Mouse (Mus musculus) right cerebral cortex, postnatal 36 days (tissue): ENCODE data around the gene Rasgef1c.

ENCODE experiments used
- DNase-seq, 2 experiments: peaks; one replicate each; pipeline ENCODE4 v3.0.0; 2022; ENCODE audit warnings: low spot score in 2 of 2, mixed read lengths in 1 of 2

Gene Rasgef1c

DNA sequence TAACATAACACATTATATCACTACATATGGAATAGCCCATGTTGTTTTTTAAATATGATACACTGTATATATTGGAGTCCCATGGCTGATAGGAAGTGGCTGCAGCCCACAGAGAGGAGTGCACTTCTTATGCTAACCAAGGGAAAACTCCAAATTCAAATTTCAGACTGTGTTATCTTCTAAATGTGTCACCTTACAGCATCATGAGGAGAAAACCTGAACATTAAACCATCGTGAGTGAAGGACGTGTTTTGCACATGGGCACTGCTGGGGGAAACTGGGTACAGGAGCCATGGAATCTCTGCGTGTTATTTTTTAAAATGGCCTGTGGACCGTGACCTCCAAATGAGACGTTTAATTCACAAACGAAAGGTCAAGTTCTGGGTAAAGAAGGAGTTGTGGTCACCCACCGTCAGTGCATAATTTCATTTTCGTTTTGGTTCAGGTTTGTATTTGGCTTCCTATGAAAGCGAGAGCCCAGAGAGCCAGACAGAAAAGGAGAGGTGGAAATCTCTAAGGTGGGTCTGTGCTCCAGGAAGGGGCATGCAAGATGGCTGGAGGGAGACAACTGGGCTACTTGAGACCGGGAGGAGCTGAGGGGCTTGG is 76.4 kb downstream of the Rasgef1c start:
- no peak for DNase-seq

DNA sequence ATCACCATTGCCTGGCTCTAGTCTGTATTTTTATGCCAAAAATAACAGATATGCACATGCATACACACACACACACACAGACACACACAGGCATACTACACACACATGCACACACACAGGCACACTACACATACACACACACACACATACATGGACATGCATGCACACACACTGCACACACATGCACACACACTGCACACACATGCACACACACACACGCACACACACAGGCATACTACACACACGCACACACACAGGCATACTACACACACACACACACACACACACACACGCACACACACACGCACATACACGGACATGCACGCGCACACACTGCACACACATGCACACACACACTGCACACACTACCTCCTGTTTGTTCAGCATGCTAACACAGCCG is 77.3 kb downstream of the Rasgef1c start:
- DNase-seq: no peak

DNA sequence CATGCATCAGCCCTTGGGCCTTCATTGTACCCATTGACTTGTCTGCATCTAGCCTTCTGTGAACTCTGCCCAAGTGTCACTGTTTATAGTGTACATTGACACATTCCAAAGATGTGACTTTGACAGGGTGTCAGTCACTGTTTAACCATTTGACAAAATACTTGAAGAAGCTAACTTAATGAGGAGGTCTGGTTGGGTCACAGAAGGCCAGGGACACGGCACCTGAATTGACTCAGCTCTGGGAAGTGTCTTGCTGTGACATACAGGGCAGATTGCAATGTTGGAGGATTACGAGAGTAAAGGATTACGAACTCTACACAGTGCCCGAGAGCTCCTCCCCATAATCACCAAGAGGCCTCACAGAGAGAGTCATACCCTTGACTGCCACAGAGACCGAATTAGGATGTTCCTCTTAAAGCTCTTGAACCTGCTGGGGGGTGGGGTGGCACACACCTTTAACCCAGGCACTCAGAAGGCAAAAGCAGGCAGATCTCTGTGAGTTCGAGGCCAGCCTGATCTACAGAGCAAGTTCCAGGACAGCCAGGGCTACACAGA is 79.1 kb downstream of the Rasgef1c start:
- no peak for DNase-seq

DNA sequence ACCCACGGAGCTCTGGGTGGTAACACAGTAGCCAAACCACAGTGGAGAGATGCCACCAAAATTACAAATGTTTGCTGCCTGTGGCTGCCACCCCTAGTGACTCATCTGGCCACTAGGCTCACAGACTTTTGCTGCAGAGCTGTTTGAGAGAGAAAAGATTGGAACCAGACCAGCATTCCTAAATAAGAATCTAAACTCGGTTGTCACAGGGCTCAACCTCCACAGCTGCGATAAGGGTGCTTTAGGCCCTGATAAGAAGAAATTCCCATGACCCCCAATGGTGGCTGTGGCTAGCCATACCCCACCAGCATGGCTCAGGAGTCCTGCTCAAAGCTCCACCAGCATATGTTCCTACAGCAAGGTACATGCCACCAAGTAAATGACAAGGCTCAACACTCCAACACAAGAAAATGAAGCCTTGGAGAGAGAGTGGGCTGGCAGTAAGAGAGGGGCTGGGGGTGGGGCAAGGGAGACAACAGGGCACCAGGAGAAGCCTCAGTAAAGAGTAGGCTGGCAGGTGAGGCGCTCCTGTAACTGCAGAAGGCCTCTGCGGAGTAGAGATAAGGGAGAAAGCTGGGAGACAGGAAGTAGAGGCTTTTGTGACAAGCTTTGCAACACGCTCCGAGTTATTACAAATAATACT is 79.8 kb downstream of the Rasgef1c start:
- no peak for DNase-seq

DNA sequence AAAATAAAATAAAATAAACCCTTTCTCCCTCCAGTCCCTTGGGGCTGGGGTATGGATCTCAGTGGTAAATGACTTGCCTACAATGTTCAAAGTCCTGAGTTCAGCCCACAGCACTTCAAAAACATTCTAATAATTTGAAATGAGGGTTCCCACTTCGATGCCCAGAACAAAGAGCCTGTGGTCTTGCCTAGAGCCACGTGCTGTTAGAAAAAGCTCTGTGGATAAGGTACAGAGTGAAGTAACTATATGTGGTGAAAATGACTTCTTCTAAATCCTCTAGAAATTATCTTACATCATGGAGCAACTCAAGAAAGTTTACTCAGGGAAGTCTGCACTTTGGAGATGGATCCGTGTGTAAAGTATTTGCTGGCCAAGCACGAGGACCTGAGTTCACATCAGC is 80.5 kb downstream of the Rasgef1c start:
- no peak for DNase-seq

DNA sequence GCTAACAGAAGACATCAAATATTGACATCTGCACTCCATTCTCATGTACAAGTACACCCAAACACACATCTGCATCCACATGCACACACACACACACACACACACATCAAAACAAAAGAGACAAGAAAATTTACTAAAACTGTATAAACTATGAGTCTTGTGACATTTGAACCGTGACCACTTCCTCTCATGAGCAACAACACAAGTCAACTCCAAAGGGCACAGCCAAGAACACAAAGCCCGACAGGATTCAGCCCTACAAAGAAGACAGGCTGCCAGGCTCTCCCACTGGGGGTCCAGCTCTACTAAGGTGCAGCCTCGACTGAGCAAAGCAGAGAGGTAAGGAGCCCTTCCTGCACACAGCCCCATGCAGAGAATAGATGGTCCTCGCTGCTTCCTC is 81.2 kb downstream of the Rasgef1c start:
- DNase-seq: no peak

DNA sequence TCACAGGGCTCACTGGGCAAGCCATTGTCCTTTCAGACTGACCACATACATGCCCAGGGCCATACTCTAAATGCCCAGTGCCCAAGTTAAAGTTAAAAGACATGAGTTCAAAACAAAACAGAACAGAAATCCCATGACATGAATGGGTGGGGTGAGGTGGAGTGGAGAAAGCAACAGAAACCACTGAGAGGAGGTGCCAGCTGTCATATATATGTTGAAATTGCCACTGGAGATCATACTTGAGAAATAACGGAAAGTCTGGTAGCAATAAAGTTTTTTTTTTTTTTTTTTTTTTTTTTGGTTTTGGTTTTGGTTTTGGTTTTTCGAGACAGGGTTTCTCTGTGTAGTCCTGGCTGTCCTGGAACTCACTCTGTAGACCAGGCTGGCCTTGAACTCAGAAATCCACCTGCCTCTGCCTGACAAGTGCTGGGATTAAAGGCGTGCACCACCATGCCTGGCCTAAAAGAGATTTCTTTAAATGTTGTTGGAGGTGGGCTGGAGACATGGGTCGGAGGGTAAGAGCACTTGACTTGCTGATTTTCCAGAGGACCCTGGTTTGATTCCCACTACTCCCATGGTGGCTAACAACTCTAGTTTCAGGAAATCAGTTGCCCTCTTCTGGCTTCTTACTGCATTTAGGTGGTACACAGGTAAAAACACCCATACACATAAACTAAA is 82.4 kb downstream of the Rasgef1c start:
- no peak for DNase-seq

DNA sequence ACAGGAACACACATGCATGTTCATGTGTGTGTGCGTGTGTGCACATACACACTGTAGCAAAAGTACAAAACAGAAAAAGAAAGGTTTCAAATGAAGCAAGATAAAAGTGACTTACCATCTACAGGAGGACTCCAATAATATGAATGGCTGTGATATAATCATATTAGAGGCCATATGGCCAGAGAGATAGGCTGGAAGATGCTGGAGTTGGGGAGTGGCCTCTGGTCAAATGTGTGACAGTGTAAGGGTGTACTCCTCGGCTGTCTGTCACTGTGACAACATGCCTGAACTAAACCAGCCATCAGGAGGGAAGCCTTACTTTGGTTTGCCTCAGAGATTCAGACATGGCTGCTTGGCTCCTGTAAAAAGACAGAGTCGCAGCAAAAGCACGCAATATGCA is 83.4 kb downstream of the Rasgef1c start:
- DNase-seq: no peak

DNA sequence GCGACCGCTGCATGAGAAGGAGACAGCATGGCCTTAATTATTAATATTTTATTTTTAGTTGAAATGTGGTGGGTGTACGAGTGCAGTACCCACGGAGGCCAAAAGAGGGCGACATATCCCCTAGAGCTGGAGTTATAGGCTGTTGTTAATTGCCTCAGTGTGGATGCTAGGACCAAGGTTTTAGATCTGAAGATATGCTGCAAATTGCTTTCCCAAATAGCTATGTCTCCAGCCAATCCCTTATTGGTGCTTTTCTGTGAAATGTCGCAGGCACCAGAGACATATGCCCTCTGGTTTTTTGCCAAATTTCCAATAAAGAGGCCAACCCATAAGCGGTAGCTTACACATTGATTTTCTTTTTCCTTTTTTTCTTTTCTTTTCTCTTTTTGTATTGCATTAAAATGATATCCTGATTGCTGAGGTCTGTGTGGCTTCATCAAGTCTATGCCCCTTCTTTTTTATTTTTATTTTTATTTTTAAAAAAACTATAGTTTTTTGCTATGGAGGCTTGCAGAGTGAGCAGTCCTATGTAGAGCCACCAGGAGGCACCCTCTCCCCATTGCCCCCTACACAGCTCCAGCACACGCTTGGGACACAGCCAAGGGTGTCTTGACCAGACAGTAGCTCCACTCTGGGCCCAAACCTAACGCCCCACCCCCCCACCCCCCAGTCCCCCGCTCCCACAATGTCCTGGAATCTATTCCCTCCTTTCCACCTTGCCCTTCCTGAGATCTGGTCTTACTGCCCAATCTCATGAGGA is 84.8 kb downstream of the Rasgef1c start:
- peak in 1 of 2 experiments; percentile 22 for DNase-seq

DNA sequence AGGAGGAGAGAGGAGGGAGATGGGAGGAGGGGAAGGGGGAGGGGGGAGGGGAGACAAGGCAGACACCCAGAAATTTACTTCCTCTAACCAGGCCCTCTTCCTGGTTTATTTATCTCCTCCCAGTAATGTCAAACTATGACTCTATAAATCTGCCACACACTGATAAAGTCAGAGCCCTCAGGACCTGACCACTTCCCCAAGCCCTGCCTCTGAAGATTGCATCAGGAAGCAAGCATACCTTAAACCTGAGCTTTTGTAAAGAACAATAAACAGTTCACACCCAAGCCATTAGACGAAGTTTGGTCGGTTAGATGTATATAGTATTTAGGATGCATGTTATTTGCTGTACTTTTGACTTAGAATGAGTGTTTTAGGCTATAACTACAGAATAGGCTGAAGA is 92.9 kb downstream of the Rasgef1c start:
- no peak for DNase-seq

DNA sequence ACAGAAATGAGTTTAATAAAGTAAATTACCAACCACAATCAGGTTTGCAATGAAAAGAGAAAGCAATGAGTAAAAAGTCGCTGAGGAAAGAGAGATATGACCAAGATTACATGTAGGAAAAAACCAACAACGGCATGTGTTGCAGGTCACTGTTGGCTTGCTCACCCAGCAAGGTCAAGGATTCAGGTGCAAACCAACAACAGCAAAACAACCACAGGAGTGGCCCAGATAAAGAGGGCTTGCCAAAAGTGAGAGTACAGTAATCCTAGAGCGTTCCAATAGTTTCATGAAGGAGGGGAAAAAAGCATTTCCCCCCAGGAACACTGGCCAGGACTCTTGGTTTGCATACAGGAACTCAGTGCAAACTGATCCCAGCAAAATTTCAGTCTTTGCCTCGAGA is 94.8 kb downstream of the Rasgef1c start:
- DNase-seq: no peak

DNA sequence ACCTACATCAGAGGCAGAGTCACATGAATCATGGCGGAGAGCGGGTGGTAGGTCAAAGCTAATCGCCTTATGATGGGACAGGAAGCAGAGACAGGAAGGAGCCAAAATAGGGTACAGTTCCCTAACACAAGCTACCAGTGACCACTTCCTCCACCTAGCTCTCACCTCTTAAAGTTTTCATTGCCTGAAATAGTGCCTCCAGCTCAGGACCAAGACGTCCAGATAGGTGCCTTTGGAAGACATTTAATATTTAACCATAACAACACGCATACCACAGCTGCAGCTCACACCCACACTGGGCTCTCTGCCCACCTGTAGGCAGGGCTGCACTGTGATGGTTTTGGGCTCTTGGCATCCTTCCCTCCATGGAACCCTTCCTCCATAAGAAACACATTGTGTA is 95.7 kb downstream of the Rasgef1c start:
- peak in 1 of 2 experiments; percentile 34 for DNase-seq

DNA sequence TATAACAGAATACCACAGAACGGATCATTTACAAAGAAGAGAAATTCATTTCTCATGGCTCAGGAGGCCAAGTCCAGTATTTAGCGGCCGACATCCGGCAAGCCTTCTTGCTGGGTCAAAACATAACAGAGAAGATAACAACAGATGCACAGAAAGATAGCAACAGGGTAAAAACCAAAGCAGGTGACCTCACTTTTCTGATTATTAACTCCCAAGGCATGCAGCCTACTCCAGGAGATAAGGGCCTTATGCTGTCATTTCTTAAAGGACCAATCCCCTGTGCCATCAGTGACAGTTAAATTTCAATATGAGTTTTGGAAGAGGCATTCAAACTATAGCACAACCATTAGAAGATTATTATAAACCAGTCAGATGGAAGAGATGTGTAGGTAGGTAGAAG is 101.2 kb downstream of the Rasgef1c start:
- no peak for DNase-seq

DNA sequence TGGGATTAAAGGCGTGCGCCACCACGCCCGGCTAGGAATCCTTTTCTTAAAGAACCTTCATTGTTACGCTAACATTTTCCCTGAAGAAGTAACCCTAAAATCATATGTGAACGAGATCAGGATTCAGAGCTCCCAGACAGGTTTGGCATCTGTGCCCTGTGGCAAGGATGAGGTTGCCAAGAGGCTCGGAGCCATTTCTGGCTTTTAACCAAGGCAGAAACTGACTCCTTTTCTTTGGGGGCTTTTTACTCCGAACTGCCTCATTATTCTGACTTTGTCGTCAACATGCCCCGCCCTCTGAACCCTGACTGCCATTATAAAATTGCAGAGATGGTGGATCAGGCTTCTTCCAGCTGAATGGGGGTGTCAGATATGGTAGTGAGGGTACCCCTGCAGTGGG is 106.1 kb downstream of the Rasgef1c start:
- no peak for DNase-seq

DNA sequence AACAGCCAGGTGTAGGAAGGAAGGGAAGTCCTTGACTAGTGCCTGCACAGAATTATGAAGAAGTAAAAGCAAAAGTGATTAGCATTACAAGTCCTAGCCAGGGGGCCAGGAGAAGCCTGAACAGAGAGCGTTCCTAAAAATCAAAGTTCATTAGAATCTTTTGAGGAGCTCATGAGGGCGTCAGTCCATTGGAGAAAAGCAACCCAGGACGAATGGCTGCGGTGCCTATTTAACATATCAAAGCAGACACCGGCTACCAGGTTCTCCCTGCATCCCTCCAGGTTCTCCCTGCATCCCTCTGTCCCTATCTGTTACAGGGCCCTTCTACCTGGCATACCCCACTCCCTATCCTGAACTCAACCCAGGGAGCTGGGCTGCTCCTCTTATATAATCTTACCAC is 106.6 kb downstream of the Rasgef1c start:
- DNase-seq: no peak

DNA sequence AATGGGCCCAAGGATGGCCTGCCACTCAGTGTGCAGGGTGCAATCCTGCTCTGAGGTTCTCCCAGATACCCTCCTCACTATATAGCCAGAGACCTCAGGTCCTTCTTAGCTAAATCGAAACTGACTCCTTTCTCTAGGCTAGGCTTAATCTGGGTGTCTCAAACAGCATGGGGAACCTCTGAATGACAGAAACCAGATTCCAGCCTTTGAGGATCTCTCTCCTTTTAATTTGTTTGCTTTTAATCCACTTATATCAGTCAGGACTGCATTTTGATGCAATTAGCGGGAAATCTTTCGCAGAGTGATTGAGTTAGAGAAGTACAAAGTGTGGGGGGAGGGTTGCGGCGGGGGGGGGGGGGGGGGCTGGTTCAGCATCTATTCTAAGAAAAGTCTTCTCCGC is 111.4 kb downstream of the Rasgef1c start:
- no peak for DNase-seq

DNA sequence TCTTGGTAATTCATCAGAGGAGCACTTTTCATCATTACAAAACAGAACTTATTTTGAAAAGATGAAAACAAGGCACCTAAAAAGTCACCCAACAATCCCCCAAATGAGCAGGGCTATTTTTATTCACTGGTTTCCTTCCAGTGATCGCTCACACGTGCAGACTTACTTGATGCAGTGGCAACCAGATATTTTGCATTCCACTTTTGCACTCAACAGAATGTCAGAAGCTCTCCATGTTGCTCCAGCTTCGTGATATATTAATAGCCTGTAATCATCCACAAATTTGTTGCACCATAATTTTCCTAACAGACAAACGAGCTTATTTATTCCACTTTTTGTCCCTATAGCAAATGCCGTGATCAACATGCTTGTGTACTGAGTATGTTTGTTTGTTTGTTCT is 114.9 kb downstream of the Rasgef1c start:
- no peak for DNase-seq

DNA sequence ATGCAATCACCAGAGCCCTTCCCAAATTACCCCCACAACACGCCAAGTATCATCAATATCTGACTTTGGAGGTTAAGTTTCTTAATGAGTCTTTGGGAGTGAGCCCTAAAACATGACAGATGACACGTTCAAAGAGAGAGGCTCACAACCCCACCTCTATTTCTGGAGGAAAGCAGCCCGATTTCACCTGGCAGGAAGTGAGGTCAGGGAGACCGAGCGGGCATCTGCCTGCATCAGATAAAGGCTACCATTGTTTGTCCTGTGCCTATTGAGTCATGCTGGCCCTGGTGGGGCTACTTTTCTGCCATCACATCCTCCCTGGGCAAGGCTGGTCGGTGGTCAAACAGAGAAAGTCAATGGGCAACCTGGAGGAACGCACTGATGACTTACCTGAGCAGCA is 115.9 kb downstream of the Rasgef1c start:
- DNase-seq: no peak

DNA sequence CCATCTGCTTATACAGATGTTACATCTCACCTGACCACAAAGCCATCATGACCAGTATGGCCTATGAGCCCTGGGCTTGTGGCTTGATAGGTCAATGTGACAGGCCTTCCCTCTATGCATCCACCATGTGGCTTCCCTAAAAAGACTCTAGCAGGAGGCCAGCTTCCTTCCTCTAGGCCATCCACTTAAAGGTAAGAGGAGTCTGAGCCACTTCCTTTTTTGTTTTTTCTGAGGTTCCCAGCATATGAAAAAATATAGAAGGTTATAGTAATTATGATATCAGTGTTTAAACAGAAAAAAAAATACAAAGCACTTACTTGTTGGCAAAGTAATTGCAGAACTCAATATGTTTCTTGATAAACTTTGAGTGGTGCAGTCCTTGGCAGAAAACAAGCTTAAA is 117.2 kb downstream of the Rasgef1c start:
- DNase-seq: no peak

DNA sequence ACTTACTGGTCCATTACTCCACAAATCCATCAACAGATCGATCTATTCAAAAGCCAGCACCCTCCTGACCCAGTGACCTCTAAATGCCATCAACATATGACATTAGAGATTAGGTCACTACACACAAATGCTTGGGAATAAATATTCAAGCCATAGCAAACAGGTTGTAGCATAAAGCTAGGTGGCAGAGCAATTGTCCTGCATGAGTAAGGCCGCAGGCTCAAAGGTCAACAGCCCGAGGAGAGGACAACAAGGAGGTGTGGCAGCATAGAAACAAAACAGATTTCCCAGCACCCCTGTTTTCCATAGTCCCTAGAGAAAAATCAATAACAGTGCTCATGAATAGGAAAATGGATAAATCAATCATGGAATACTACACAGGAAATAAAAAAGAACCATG is 120.5 kb downstream of the Rasgef1c start:
- no peak for DNase-seq

DNA sequence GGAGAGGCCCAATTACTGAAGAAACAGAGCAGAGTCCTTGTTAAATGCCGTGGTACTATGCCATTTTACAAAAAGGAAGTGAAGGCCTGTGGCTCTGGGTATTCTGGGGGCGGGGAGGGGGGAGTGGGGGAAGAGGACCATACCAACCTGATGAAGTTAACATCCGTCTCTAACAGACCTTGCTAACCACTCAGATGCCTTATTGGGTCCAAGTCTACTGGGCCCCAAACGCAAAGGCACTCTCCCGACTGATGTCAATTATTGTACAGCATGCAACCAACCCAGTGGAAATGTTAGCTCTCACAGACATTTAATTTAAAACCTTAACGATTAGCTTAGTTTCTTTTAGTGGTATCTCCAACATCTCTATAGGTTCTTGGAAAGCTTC is 122.8 kb downstream of the Rasgef1c start:
- DNase-seq: no peak
